Mouse (Mus musculus): Measurements from ENCODE around the gene Lce1b.

Gene Lce1b

DNA sequence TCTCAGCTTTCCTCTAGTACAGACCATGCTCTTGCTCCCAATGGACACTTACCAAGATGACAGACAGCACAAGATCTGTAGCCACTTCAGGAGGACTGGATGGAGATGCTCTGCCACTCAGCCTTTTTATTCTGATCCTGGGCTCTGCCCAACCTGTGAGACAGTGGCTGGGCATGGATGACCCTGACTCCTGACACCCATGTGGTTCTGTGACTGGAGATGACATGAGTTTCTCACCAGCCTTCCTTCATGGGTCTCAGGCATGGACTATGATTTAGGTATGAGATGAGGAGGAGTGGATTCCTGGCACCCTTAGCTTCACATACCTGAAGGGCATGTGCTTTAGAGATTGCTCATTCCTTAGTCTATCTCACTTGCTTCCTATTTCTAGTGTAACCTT lies at the start of gene Lce1b:
Gene Lce1b, minus strand, starts transcription at position 101 of the 400 bp plus-strand sequence.
- DNase-seq, result no peak

GRCm38 (mm10) chr3:92694613-92695012 lies 37.9 kb upstream of the Lce1b start:
- no peak for DNase-seq

- DNase-seq, result no peak
Measured at GRCm38 (mm10) chr3:92691688-92692087, 35.0 kb upstream of the Lce1b start.

DNA sequence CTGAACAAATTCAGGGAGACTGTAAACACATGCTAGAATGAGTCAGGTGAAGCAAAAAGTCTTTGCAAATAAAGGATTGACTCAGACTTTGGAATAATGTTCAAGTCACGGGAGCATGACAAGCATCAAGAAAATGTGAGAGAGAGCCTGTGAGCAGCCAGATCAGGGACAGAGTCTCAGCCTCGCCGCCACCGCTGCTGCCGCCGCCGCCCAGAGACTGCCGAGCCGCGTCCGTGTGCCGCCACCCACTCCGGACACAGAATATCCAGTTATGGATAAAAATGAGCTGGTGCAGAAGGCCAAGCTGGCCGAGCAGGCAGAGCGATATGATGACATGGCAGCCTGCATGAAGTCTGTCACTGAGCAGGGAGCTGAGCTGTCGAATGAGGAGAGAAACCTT lies 32.4 kb upstream of the Lce1b start:
- peak; percentile 19 for DNase-seq

GRCm38 (mm10) chr3:92687110-92687509 lies 30.4 kb upstream of the Lce1b start, which contains the start of gene Lce1d:
Lce1d (minus strand) TSS chr3:92687210.
- no peak for DNase-seq

GRCm38 (mm10) chr3:92678947-92679346 lies 22.2 kb upstream of the Lce1b start, which contains the start of gene Lce1c:
Lce1c (plus strand) TSS chr3:92679247.
- DNase-seq, result no peak

DNA sequence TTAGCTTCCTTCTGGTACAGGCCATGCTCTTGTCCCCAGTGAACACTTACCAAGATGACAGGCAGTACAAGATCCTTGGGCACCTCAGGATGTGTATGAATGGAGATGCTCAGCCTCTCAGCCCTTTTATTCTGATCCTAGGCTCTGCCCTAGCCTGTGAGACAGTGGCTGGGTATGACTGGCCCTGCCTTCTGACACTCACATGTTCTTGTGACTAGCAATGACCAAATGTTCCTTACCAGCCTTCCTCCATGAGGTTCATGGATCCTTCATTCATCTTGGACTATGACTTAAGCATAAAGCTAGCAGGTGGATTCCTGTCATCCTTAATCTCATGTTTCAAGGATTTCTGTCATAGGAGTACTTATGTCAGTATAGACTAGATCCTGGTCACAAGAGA lies 13.5 kb upstream of the Lce1b start, which contains the start of gene Lce1a2:
Gene Lce1a2, minus strand, starts transcription at position 101 of the 400 bp plus-strand sequence.
- DNase-seq, result no peak

GRCm38 (mm10) chr3:92648207-92648606 lies 8.5 kb downstream of the Lce1b start, which contains the start of gene Lce1a1:
Lce1a1 (minus strand) TSS chr3:92648307.
- DNase-seq, result no peak

- no peak for DNase-seq
Measured at GRCm38 (mm10) chr3:92639854-92640253, 16.9 kb downstream of the Lce1b start.

DNA sequence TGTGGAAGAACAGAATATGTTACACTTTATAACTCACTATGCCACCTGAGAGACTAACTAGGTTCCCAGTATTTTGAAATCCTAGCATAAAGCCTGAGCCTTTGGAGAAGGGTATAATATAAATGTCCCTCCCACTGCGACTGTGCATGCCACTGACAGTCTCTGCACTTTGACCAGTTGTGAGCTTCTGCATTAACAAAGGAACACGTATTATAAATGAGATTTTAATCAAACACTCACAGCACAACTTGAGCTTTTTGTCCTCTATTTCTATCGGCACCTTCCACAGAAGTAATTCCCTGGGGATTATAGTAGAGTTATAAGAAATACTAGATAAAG lies 18.1 kb downstream of the Lce1b start:
- DNase-seq, result no peak

DNA sequence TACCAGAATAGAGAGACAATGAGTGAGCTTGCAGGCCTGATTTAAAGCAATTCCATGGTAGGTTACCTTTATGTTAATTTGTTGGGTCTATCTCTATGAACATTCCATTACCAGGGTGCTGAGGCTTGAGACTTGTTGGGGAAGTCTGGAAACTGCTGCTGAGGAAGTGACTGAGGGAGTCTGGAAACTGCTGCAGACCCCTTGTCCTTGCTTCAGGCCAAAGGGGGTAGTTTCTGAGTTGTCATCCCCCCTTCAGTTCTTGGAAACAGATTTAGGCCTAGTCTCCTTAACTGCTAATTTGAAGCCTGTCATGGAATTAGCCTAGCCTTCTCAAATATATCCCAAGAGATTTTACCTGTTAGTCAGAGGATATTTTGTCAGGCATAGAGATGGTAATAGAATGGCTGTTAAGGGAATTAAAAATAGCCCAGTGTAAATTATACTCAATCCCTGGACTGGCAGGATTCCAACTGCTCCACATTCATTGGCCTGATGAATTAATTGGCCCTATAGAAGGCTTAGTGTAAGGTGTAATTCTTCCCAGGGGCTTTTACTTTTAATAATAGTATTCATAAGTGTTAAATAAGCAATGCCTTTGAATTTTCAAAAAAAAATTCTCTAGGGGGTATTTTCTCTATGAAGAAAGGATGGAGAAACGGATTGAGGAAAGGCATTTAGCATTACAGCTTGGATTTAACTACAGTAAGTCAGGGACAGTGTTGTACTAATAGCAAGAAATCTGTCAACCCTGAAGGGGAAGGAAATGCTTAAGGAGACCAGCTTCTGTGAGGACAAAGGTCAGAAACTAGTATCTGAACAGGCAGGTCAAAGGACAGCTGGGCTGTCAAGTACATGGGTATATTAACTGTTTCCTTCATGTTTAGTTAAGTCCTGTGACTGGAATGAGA lies 18.7 kb downstream of the Lce1b start:
- no peak for DNase-seq

DNA sequence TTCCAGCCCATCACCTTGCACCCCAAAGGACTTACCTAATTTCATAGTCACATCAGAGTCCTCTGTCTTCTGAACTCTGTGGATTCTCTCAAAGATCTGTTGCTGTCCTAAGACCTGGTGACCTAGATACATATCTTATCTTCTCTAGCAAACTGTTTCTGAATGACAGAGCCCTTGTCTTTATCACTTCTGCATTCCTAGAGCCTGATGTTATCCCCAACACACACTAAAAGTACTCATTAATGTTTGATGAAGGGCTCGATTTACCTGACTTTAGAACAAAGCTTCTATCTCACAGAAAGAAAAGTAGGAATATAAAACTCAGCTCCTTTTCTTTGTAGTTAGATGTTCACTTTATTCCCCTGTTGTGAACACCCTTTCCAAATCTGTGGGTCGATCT lies 35.2 kb downstream of the Lce1b start, which contains the start of gene Lce6a:
Gene Lce6a, minus strand, starts transcription at position 101 of the 400 bp plus-strand sequence.
- no peak for DNase-seq

DNA sequence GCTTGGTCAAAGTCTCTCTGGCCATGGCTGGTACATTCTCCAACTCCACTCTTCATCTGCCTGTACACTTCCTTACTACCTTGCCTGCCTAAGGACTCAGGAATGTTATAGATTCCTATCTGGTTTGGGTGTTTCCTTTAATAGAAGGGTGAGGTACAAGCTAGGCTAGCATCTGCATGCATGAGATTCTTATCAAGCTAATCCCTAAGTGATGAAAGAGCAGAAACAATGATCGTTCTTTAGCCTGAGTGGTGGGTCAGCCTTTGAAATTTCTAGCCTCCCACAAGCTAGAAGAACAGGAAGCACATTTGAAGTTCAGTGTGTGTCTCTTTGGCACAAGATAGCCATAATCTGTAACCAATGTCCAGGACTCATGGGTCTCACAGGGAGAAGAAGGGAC lies 46.9 kb downstream of the Lce1b start:
- no peak for DNase-seq

DNA sequence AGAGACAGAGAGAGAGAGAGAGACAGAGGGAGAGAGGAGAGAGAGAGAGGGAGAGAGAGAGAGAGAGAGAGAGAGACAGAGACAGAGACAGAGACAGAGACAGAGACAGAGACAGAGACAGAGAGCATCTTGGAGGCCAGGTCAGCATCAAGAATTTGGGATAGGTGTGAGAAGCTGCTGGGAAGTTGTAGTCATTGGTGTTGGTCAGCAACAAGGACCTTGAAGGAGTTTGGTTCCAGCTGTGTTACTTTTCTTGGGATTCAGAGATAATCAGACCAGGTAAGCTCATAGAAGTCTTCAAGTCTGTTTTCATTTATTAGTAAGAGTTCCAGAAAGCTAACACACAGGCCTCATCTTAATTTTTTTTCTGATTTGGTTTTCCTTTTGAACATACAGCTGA lies 49.3 kb downstream of the Lce1b start, which contains the start of gene 2210017I01Rik:
Gene 2210017I01Rik, minus strand, starts transcription at position 101 of the 400 bp plus-strand sequence.
- no peak for DNase-seq

All from cerebellum, adult 11 months (tissue).